Mouse (Mus musculus): ENCODE data around the gene Edar. TPM values are rescaled to one million over a fixed set of nuclear protein-coding genes. Genes with fewer than 3 reads are reported as not detected.
A peak's percentile ranks its signal among the peaks of the same experiment; 100 is the strongest.

Gene Edar
- polyA plus RNA-seq, 1 experiment from 2014 or later = 0.89 TPM

GRCm38 (mm10) chr10:58618501-58619216 lies 56.8 kb downstream of the Edar start:
- Histone ChIP-seq H3K4me2 (ENCODE audit: low read length) (no peak overlapping the region), H3K9ac (ENCODE audit: low read length) (no peak overlapping the region), H3K27ac (ENCODE audit: low read depth, low read length) (no peak overlapping the region), H3K9me3 (replicated peaks; ENCODE audit: control insufficient read depth, low read length) (no peaks in the 10 kb centered on the region), H3K27me3 (replicated peaks; ENCODE audit: control insufficient read depth, insufficient read depth, low read length) (no peaks in the 10 kb centered on the region), H3K4me1 (ENCODE audit: control insufficient read depth, insufficient read depth, low read length) (no peaks in the 10 kb centered on the region), H3K36me3 (ENCODE audit: control insufficient read depth, insufficient read depth, low read length) (no peaks in the 10 kb centered on the region), H3K4me3 (ENCODE audit: low read depth, low read length) (no peak overlapping the region)
- ATAC-seq (no peak), DNase-seq (ENCODE audit: low spot score) (no peak)
- WGBS = 88% methylated on average over 17 of the region's 17 CpGs

- Histone ChIP-seq H3K4me1 (ENCODE audit: control insufficient read depth, insufficient read depth, low read length) (no peaks in the 10 kb centered on the region), H3K27ac (ENCODE audit: low read depth, low read length) (no peak overlapping the region), H3K9ac (ENCODE audit: low read length) (no peak overlapping the region), H3K27me3 (replicated peaks; ENCODE audit: control insufficient read depth, insufficient read depth, low read length) (no peaks in the 10 kb centered on the region), H3K4me3 (ENCODE audit: low read depth, low read length) (no peak overlapping the region), H3K9me3 (replicated peaks; ENCODE audit: control insufficient read depth, low read length) (no peaks in the 10 kb centered on the region), H3K36me3 (ENCODE audit: control insufficient read depth, insufficient read depth, low read length) (no peaks in the 10 kb centered on the region), H3K4me2 (ENCODE audit: low read length) (no peak overlapping the region)
- 87% methylated on average over 5 of the region's 5 CpGs for WGBS
- ATAC-seq (no peak), DNase-seq (ENCODE audit: low spot score) (no peak)
These were observed 58.9 kb downstream of the Edar start for GRCm38 (mm10) chr10:58616565-58616964.

- H3K4me1 ChIP-seq (ENCODE audit: control insufficient read depth, insufficient read depth, low read length) = no peaks in the 10 kb centered on the region
- no peaks in the 10 kb centered on the region for H3K9me3 ChIP-seq (replicated peaks; ENCODE audit: control insufficient read depth, low read length)
- H3K27me3 ChIP-seq (replicated peaks; ENCODE audit: control insufficient read depth, insufficient read depth, low read length) = no peaks in the 10 kb centered on the region
- no peak overlapping the region for H3K4me3 ChIP-seq (ENCODE audit: low read depth, low read length)
- no peak for ATAC-seq
- H3K36me3 ChIP-seq (ENCODE audit: control insufficient read depth, insufficient read depth, low read length) = no peaks in the 10 kb centered on the region
- DNase-seq (ENCODE audit: low spot score) = no peak
- no peak overlapping the region for H3K4me2 ChIP-seq (ENCODE audit: low read length)
- H3K27ac ChIP-seq (ENCODE audit: low read depth, low read length) = no peak overlapping the region
- 92% methylated on average over 6 of the region's 6 CpGs for WGBS
- H3K9ac ChIP-seq (ENCODE audit: low read length) = no peak overlapping the region
These were observed 60.9 kb downstream of the Edar start for GRCm38 (mm10) chr10:58614601-58615000.

- H3K9me3 ChIP-seq (replicated peaks; ENCODE audit: control insufficient read depth, low read length) = no peaks in the 10 kb centered on the region
- no peak for ATAC-seq
These were observed 64.8 kb downstream of the Edar start for GRCm38 (mm10) chr10:58610484-58611261.

GRCm38 (mm10) chr10:58608858-58609257 lies 66.6 kb downstream of the Edar start:
- Histone ChIP-seq H3K4me2 (ENCODE audit: low read length) (no peak overlapping the region), H3K27ac (ENCODE audit: low read depth, low read length) (no peak overlapping the region), H3K36me3 (ENCODE audit: control insufficient read depth, insufficient read depth, low read length) (no peaks in the 10 kb centered on the region), H3K9me3 (replicated peaks; ENCODE audit: control insufficient read depth, low read length) (no peaks in the 10 kb centered on the region), H3K27me3 (replicated peaks; ENCODE audit: control insufficient read depth, insufficient read depth, low read length) (no peaks in the 10 kb centered on the region), H3K4me3 (ENCODE audit: low read depth, low read length) (no peak overlapping the region), H3K4me1 (ENCODE audit: control insufficient read depth, insufficient read depth, low read length) (no peaks in the 10 kb centered on the region), H3K9ac (ENCODE audit: low read length) (no peak overlapping the region)
- ATAC-seq (no peak), DNase-seq (ENCODE audit: low spot score) (no peak)
- WGBS = 78% methylated on average over 3 of the region's 3 CpGs

More at GRCm38 (mm10) chr10:58610484-58611261, 64.8 kb downstream of the Edar start:
- Histone ChIP-seq H3K27ac (ENCODE audit: low read depth, low read length) (no peak overlapping the region), H3K36me3 (ENCODE audit: control insufficient read depth, insufficient read depth, low read length) (no peaks in the 10 kb centered on the region), H3K9ac (ENCODE audit: low read length) (no peak overlapping the region), H3K4me1 (ENCODE audit: control insufficient read depth, insufficient read depth, low read length) (no peaks in the 10 kb centered on the region), H3K4me2 (ENCODE audit: low read length) (no peak overlapping the region), H3K4me3 (ENCODE audit: low read depth, low read length) (no peak overlapping the region), H3K27me3 (replicated peaks; ENCODE audit: control insufficient read depth, insufficient read depth, low read length) (no peaks in the 10 kb centered on the region)
- no peak for DNase-seq (ENCODE audit: low spot score)
- 87% methylated on average over 7 of the region's 7 CpGs for WGBS

GRCm38 (mm10) chr10:58606356-58606755 lies 69.1 kb downstream of the Edar start:
- ATAC-seq = no peak
- Histone ChIP-seq H3K9me3 (replicated peaks; ENCODE audit: control insufficient read depth, low read length) (no peaks in the 10 kb centered on the region), H3K27ac (ENCODE audit: low read depth, low read length) (no peak overlapping the region), H3K4me1 (ENCODE audit: control insufficient read depth, insufficient read depth, low read length) (peaks cover 8% of the 10 kb centered on the region), H3K27me3 (replicated peaks; ENCODE audit: control insufficient read depth, insufficient read depth, low read length) (no peaks in the 10 kb centered on the region), H3K4me2 (ENCODE audit: low read length) (no peak overlapping the region), H3K9ac (ENCODE audit: low read length) (no peak overlapping the region), H3K36me3 (ENCODE audit: control insufficient read depth, insufficient read depth, low read length) (no peaks in the 10 kb centered on the region), H3K4me3 (ENCODE audit: low read depth, low read length) (no peak overlapping the region)
- WGBS = 84% methylated on average over 3 of the region's 3 CpGs
- no peak for DNase-seq (ENCODE audit: low spot score)

- DNase-seq (ENCODE audit: low spot score) (peak; percentile 29), ATAC-seq (no peak)
These were observed 70.7 kb downstream of the Edar start for GRCm38 (mm10) chr10:58604779-58605178.

GRCm38 (mm10) chr10:58601946-58602345 lies 73.5 kb downstream of the Edar start:
- no peaks in the 10 kb centered on the region for H3K9me3 ChIP-seq (replicated peaks; ENCODE audit: control insufficient read depth, low read length)
- H3K9ac ChIP-seq (ENCODE audit: low read length) = no peak overlapping the region
- H3K4me3 ChIP-seq (ENCODE audit: low read depth, low read length) = no peak overlapping the region
- peaks cover 14% of the 10 kb centered on the region for H3K4me1 ChIP-seq (ENCODE audit: control insufficient read depth, insufficient read depth, low read length)
- no peaks in the 10 kb centered on the region for H3K27me3 ChIP-seq (replicated peaks; ENCODE audit: control insufficient read depth, insufficient read depth, low read length)
- no peaks in the 10 kb centered on the region for H3K36me3 ChIP-seq (ENCODE audit: control insufficient read depth, insufficient read depth, low read length)
- H3K27ac ChIP-seq (ENCODE audit: low read depth, low read length) = peak overlapping the region; percentile 70
- ATAC-seq = peak; percentile 11; the same call in 1 of the 2 replicates
- 0 out of 2 replicates have a peak overlapping the region, but pooled peaks have one; percentile 7 for H3K4me2 ChIP-seq (ENCODE audit: low read length)
- no peak for DNase-seq (ENCODE audit: low spot score)
- WGBS = 65% methylated on average over 7 of the region's 7 CpGs

More at GRCm38 (mm10) chr10:58604779-58605178, 70.7 kb downstream of the Edar start:
- no peak overlapping the region for H3K4me3 ChIP-seq (ENCODE audit: low read depth, low read length)
- no peaks in the 10 kb centered on the region for H3K9me3 ChIP-seq (replicated peaks; ENCODE audit: control insufficient read depth, low read length)
- H3K27ac ChIP-seq (ENCODE audit: low read depth, low read length) = no peak overlapping the region
- H3K4me2 ChIP-seq (ENCODE audit: low read length) = no peak overlapping the region
- 89% methylated on average over 2 of the region's 2 CpGs for WGBS
- no peaks in the 10 kb centered on the region for H3K27me3 ChIP-seq (replicated peaks; ENCODE audit: control insufficient read depth, insufficient read depth, low read length)
- no peak overlapping the region for H3K9ac ChIP-seq (ENCODE audit: low read length)
- no peaks in the 10 kb centered on the region for H3K36me3 ChIP-seq (ENCODE audit: control insufficient read depth, insufficient read depth, low read length)
- peaks cover 14% of the 10 kb centered on the region for H3K4me1 ChIP-seq (ENCODE audit: control insufficient read depth, insufficient read depth, low read length)

- Histone ChIP-seq H3K27ac (ENCODE audit: low read depth, low read length) (peak overlapping the region; percentile 70), H3K4me1 (ENCODE audit: control insufficient read depth, insufficient read depth, low read length) (peaks cover 14% of the 10 kb centered on the region), H3K9ac (ENCODE audit: low read length) (no peak overlapping the region), H3K9me3 (replicated peaks; ENCODE audit: control insufficient read depth, low read length) (no peaks in the 10 kb centered on the region), H3K36me3 (ENCODE audit: control insufficient read depth, insufficient read depth, low read length) (no peaks in the 10 kb centered on the region), H3K4me3 (ENCODE audit: low read depth, low read length) (no peak overlapping the region), H3K27me3 (replicated peaks; ENCODE audit: control insufficient read depth, insufficient read depth, low read length) (no peaks in the 10 kb centered on the region), H3K4me2 (ENCODE audit: low read length) (0 out of 2 replicates have a peak overlapping the region, but pooled peaks have one; percentile 7)
- peak; percentile 87 for ATAC-seq
- WGBS = 5% methylated on average over 6 of the region's 6 CpGs
- DNase-seq (ENCODE audit: low spot score) = peak; percentile 90
These were observed 74.0 kb downstream of the Edar start for GRCm38 (mm10) chr10:58601431-58601901.

Data from forebrain, embryonic 14.5 days (tissue).